Mouse (Mus musculus) liver, adult 2 months (tissue): ENCODE data around the gene Cdc42ep3.

Source experiments
- CTCF ChIP-seq: fragments of 200-500 bp; IDR thresholded peaks from 2 replicates; pipeline ENCODE4 v1.5.1; 2011; ENCODE audit warnings: low read depth, low read length, control low read depth
- POLR2A ChIP-seq: fragments of 200-500 bp; IDR thresholded peaks from 2 replicates; pipeline ENCODE4 v1.6.1; 2011; ENCODE audit warnings: low read length, control low read depth; ENCODE audit not compliant: insufficient read depth; ENCODE audit errors: extremely low read depth

- TF ChIP-seq CTCF (no peak), POLR2A (no peak)
Measured at GRCm38 (mm10) chr17:79379191-79379590, 24.3 kb upstream of the Cdc42ep3 start.
